Mouse (Mus musculus): ENCODE measurements around the gene Rbm26. TPM values are rescaled to one million over a fixed set of nuclear protein-coding genes. Genes with fewer than 3 reads are reported as not detected.

Rbm26 gene
- total RNA-seq, 2 experiments from 2014 or later: 39.0 to 48.7 TPM

- no peak for DNase-seq
These were observed 91.7 kb downstream of the Rbm26 start for GRCm38 (mm10) chr14:105085332-105085993.

GRCm38 (mm10) chr14:105084757-105085330 lies 92.3 kb downstream of the Rbm26 start:
- DNase-seq: no peak

GRCm38 (mm10) chr14:105084106-105084505 lies 93.0 kb downstream of the Rbm26 start:
- no peak for DNase-seq

GRCm38 (mm10) chr14:105074776-105075175 lies 102.4 kb downstream of the Rbm26 start:
- peak; percentile 38 for DNase-seq

GRCm38 (mm10) chr14:105074376-105074775 lies 102.8 kb downstream of the Rbm26 start:
- DNase-seq: peak; percentile 20 to 37

- DNase-seq: no peak
These were observed 106.1 kb downstream of the Rbm26 start for GRCm38 (mm10) chr14:105071010-105071509.

- DNase-seq: no peak
These were observed 106.7 kb downstream of the Rbm26 start for GRCm38 (mm10) chr14:105070258-105071009.

GRCm38 (mm10) chr14:105068060-105068459 lies 109.1 kb downstream of the Rbm26 start:
- DNase-seq: no peak

- DNase-seq: no peak
These were observed 112.9 kb downstream of the Rbm26 start for GRCm38 (mm10) chr14:105064243-105064642.

- DNase-seq: no peak
These were observed 115.9 kb downstream of the Rbm26 start for GRCm38 (mm10) chr14:105061230-105061629.

- DNase-seq: no peak
These were observed 119.2 kb downstream of the Rbm26 start for GRCm38 (mm10) chr14:105057934-105058333.

Other genes with a start within 250 kb of the Rbm26 start
- 10 to 100 TPM; 39.5 to 43.8 TPM for gene Ndfip2, start 81.2 kb upstream of the Rbm26 start, total RNA-seq (2021)

All from adrenal gland, postnatal 36 days (tissue).